Mouse (Mus musculus): Measurements from ENCODE around the gene Nedd8.
A peak's percentile ranks its signal among the peaks of the same experiment; 100 is the strongest.

GRCm38 (mm10) chr14:55617822-55618221 is 54.1 kb downstream of the Nedd8 start, which contains the start of gene Rec8:
- TF ChIP-seq CTCF (IDR thresholded peaks at IDR 0.05; ENCODE audit: low read depth) = peak; percentile 52
- TF ChIP-seq EP300 (IDR thresholded peaks at IDR 0.05; ENCODE audit: low read depth) = no peak

Data from liver, embryonic 14.5 days (tissue).